Mouse (Mus musculus): Measurements from ENCODE around the gene Edaradd. TPM values are rescaled to one million over a fixed set of nuclear protein-coding genes. Genes with fewer than 3 reads are reported as not detected.

Gene Edaradd
- polyA plus RNA-seq, 1 experiment: not detected

DNA sequence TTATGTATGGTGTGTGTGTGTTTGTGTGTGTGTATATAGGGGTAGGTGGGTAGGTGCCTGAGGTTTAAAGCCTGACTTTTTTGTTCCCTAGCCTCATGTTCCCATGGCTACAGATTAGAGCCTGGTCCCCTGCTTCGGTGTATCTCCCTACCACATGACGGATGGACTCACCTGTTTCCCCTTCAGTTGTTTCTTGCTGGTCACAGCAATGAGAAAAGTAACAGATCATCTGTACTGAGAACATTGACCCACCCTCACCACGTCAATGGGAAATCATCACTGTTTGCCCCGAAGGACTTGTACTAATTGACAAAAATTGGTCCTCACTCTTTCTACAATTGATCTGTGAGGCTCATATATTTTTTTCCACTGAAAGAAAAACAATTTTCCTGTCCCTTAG lies 42.0 kb upstream of the Edaradd start:
- no peak overlapping the region for H3K4me3 ChIP-seq (ENCODE audit: low read depth, low read length)
- TF ChIP-seq CTCF (IDR thresholded peaks at IDR 0.05; ENCODE audit: low read depth, low read length) (no peak), POLR2A (IDR thresholded peaks at IDR 0.05; ENCODE audit: insufficient read depth, low read length) (no peak), EP300 (IDR thresholded peaks at IDR 0.05; ENCODE audit: insufficient read depth, low read depth, low read length) (no peak)
- no peaks in the 10 kb centered on the region for H3K9me3 ChIP-seq (replicated peaks; ENCODE audit: control insufficient read depth, insufficient read depth, low read length, poor library complexity, severe bottlenecking)
- no peaks in the 10 kb centered on the region for H3K36me3 ChIP-seq (ENCODE audit: control insufficient read depth, insufficient read depth, low read length, poor library complexity, severe bottlenecking)
- no peaks in the 10 kb centered on the region for H3K4me1 ChIP-seq (ENCODE audit: control insufficient read depth, insufficient read depth, low read length)
- no peak overlapping the region for H3K9ac ChIP-seq (ENCODE audit: low read depth, poor library complexity, severe bottlenecking)
- no peak overlapping the region for H3K27ac ChIP-seq (ENCODE audit: insufficient read depth, low read length)
- H3K27me3 ChIP-seq (ENCODE audit: control insufficient read depth, insufficient read depth, low read length, poor library complexity, severe bottlenecking): no peaks in the 10 kb centered on the region

DNA sequence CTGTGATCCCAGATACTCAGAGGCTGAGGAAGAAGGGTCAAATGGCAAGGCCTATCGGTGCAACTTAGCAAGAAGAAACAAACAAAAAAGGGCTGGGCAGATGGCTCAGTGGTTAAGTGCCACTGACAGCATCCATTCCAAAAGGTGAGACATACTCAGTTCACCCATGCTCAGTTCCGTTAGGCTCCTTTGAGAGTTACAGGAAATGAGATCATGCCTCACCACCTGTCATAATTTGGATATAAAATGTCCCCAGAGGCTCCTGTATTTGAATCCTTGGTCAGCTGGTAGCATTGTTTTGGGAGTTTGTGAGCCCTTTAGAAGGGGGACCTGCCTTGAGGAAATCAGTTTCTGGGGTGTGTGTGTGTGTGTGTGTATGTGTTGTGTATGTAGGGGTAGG lies 41.5 kb upstream of the Edaradd start:
- Histone ChIP-seq H3K9ac (ENCODE audit: low read depth, poor library complexity, severe bottlenecking) (no peak overlapping the region), H3K9me3 (replicated peaks; ENCODE audit: control insufficient read depth, insufficient read depth, low read length, poor library complexity, severe bottlenecking) (no peaks in the 10 kb centered on the region), H3K27me3 (ENCODE audit: control insufficient read depth, insufficient read depth, low read length, poor library complexity, severe bottlenecking) (no peaks in the 10 kb centered on the region), H3K27ac (ENCODE audit: insufficient read depth, low read length) (no peak overlapping the region), H3K4me3 (ENCODE audit: low read depth, low read length) (no peak overlapping the region), H3K36me3 (ENCODE audit: control insufficient read depth, insufficient read depth, low read length, poor library complexity, severe bottlenecking) (no peaks in the 10 kb centered on the region), H3K4me1 (ENCODE audit: control insufficient read depth, insufficient read depth, low read length) (no peaks in the 10 kb centered on the region)
- TF ChIP-seq POLR2A (IDR thresholded peaks at IDR 0.05; ENCODE audit: insufficient read depth, low read length) (no peak), CTCF (IDR thresholded peaks at IDR 0.05; ENCODE audit: low read depth, low read length) (no peak), EP300 (IDR thresholded peaks at IDR 0.05; ENCODE audit: insufficient read depth, low read depth, low read length) (no peak)

DNA sequence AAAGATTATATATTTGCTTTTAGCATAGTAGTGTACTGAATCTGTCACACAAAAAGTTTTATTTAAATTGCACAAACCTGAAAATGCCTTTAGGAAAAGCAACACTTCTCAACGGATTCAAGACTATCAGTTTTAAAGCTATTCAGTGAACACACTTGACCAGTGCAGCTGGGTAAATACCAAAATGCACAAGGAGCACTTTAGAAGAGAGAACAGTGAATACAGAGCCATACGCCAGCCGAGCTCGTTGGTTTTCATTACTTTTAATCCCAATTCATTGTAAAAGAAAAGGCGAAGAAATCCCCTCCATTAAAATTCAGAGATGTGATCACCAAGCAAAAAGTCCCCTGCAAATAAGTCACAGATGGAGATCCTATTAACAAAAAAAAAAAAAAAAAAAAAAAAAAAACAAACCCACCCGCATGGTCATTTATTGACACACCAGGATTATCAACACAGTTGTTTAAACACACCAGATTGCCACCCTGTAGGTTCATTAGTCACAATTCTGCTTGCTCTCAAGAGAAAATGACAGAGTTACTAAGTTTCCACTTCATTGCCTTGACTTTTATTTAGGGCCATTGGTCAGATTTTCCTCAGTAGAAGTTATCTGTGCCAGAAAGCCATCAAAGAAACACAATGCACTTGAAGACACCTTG lies 39.4 kb upstream of the Edaradd start:
- no peaks in the 10 kb centered on the region for H3K9me3 ChIP-seq (replicated peaks; ENCODE audit: control insufficient read depth, insufficient read depth, low read length, poor library complexity, severe bottlenecking)
- no peaks in the 10 kb centered on the region for H3K27me3 ChIP-seq (ENCODE audit: control insufficient read depth, insufficient read depth, low read length, poor library complexity, severe bottlenecking)
- H3K4me3 ChIP-seq (ENCODE audit: low read depth, low read length): no peak overlapping the region
- no peaks in the 10 kb centered on the region for H3K4me1 ChIP-seq (ENCODE audit: control insufficient read depth, insufficient read depth, low read length)
- H3K27ac ChIP-seq (ENCODE audit: insufficient read depth, low read length): no peak overlapping the region
- H3K36me3 ChIP-seq (ENCODE audit: control insufficient read depth, insufficient read depth, low read length, poor library complexity, severe bottlenecking): no peaks in the 10 kb centered on the region
- TF ChIP-seq CTCF (IDR thresholded peaks at IDR 0.05; ENCODE audit: low read depth, low read length): no peak
- TF ChIP-seq POLR2A (IDR thresholded peaks at IDR 0.05; ENCODE audit: insufficient read depth, low read length): no peak
- TF ChIP-seq EP300 (IDR thresholded peaks at IDR 0.05; ENCODE audit: insufficient read depth, low read depth, low read length): no peak
- H3K9ac ChIP-seq (ENCODE audit: low read depth, poor library complexity, severe bottlenecking): no peak overlapping the region

DNA sequence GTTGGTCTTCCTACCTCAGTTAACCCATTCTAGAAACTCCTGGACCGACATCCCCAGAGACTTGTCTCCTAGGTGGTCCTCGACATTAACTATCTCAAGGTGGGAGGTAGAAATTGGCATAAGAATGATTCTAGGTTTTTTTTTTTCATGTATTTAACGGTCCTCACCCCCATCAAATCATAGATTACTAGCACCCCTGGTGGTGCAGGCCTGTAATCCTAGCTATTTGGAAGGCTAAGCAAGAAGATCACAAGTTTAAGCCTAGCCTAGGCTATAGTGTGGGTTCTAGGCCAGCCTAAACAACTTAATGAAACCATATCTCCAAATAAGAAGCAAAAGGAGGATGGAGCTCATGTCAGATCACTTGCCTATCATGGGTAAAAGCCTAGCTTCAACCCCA lies 38.8 kb upstream of the Edaradd start:
- Histone ChIP-seq H3K9ac (ENCODE audit: low read depth, poor library complexity, severe bottlenecking) (no peak overlapping the region), H3K4me3 (ENCODE audit: low read depth, low read length) (no peak overlapping the region), H3K4me1 (ENCODE audit: control insufficient read depth, insufficient read depth, low read length) (no peaks in the 10 kb centered on the region), H3K36me3 (ENCODE audit: control insufficient read depth, insufficient read depth, low read length, poor library complexity, severe bottlenecking) (no peaks in the 10 kb centered on the region), H3K9me3 (replicated peaks; ENCODE audit: control insufficient read depth, insufficient read depth, low read length, poor library complexity, severe bottlenecking) (no peaks in the 10 kb centered on the region), H3K27ac (ENCODE audit: insufficient read depth, low read length) (no peak overlapping the region), H3K27me3 (ENCODE audit: control insufficient read depth, insufficient read depth, low read length, poor library complexity, severe bottlenecking) (no peaks in the 10 kb centered on the region)
- TF ChIP-seq EP300 (IDR thresholded peaks at IDR 0.05; ENCODE audit: insufficient read depth, low read depth, low read length) (no peak), CTCF (IDR thresholded peaks at IDR 0.05; ENCODE audit: low read depth, low read length) (no peak), POLR2A (IDR thresholded peaks at IDR 0.05; ENCODE audit: insufficient read depth, low read length) (no peak)

DNA sequence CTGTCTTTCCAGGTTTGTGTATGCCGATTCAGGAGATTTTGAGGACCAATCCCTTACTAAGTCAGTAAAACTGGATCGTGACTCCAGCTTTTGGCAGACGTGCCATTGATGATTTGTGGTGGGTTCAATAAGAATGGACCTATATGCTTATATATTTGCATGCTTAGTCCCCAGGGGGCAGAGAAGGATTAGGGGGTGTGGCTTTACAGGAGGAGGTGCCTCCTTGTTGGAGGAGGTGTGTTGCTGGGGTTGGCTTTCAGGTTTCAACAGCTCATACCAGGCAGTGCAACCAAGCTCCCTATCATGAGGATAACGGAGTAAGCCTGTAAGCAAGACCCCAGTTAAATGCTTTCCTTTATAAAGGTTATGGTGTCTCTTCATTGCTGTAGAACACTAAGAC lies 34.0 kb upstream of the Edaradd start:
- no peak for TF ChIP-seq CTCF (IDR thresholded peaks at IDR 0.05; ENCODE audit: low read depth, low read length)
- TF ChIP-seq EP300 (IDR thresholded peaks at IDR 0.05; ENCODE audit: insufficient read depth, low read depth, low read length): no peak
- TF ChIP-seq POLR2A (IDR thresholded peaks at IDR 0.05; ENCODE audit: insufficient read depth, low read length): no peak
- Histone ChIP-seq H3K4me3 (ENCODE audit: low read depth, low read length) (no peak overlapping the region), H3K9me3 (replicated peaks; ENCODE audit: control insufficient read depth, insufficient read depth, low read length, poor library complexity, severe bottlenecking) (no peaks in the 10 kb centered on the region), H3K36me3 (ENCODE audit: control insufficient read depth, insufficient read depth, low read length, poor library complexity, severe bottlenecking) (no peaks in the 10 kb centered on the region), H3K4me1 (ENCODE audit: control insufficient read depth, insufficient read depth, low read length) (no peaks in the 10 kb centered on the region), H3K27ac (ENCODE audit: insufficient read depth, low read length) (no peak overlapping the region), H3K9ac (ENCODE audit: low read depth, poor library complexity, severe bottlenecking) (no peak overlapping the region), H3K27me3 (ENCODE audit: control insufficient read depth, insufficient read depth, low read length, poor library complexity, severe bottlenecking) (no peaks in the 10 kb centered on the region)

DNA sequence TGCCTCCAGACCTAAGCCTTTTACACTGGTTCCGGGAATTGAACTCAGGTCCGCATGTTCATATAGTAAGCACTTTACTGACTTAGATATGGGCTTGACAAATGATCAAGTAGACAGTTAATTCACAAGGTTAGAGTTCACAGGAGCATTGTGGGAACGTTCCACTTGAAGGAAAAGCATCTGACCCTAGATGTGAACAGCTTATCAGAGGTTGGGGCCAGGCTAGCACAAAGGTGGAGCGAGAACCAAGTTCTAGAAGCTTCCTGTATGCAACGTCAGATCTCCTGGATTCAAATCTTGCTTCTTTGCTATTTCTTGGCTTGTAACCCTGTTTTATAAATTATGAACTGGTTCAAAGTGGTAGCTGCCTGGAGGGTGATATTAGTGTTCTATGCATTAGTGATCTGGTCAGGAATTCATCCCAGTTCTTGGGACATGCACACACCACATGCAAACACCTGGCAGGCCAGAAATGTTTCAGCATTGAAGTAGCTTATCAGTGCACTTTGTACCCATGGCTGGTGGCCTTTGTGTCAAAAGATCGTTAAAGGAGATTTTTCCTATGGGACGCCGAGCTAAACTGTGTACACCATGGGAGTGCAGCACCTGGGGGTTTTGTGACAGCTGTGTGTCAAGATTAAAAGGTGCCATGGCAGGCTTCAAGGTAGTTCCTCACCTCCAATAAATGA lies 23.8 kb upstream of the Edaradd start:
- H3K27me3 ChIP-seq (ENCODE audit: control insufficient read depth, insufficient read depth, low read length, poor library complexity, severe bottlenecking): no peaks in the 10 kb centered on the region
- no peak overlapping the region for H3K27ac ChIP-seq (ENCODE audit: insufficient read depth, low read length)
- H3K9ac ChIP-seq (ENCODE audit: low read depth, poor library complexity, severe bottlenecking): no peak overlapping the region
- no peaks in the 10 kb centered on the region for H3K4me1 ChIP-seq (ENCODE audit: control insufficient read depth, insufficient read depth, low read length)
- no peak overlapping the region for H3K4me3 ChIP-seq (ENCODE audit: low read depth, low read length)
- H3K9me3 ChIP-seq (replicated peaks; ENCODE audit: control insufficient read depth, insufficient read depth, low read length, poor library complexity, severe bottlenecking): no peaks in the 10 kb centered on the region
- TF ChIP-seq POLR2A (IDR thresholded peaks at IDR 0.05; ENCODE audit: insufficient read depth, low read length) (no peak), CTCF (IDR thresholded peaks at IDR 0.05; ENCODE audit: low read depth, low read length) (no peak), EP300 (IDR thresholded peaks at IDR 0.05; ENCODE audit: insufficient read depth, low read depth, low read length) (no peak)
- H3K36me3 ChIP-seq (ENCODE audit: control insufficient read depth, insufficient read depth, low read length, poor library complexity, severe bottlenecking): no peaks in the 10 kb centered on the region

Measured in ES-Bruce4 (cell line).